Mouse (Mus musculus) olfactory bulb, adult 2 months (tissue): ENCODE measurements at regions not wholly inside any gene's neighbourhood (a gene's known extent, or its start where the extent isn't known, plus 50 kb on each side); places are given as distances from the start of the nearest gene placed in this dataset.

Source experiments
- H3K27ac ChIP-seq: fragments of 200-500 bp; 2 replicates; pipeline ENCODE4 v1.5.1; 2012; ENCODE audit warnings: low read depth, low read length; ENCODE audit not compliant: insufficient read depth
- H3K4me1 ChIP-seq: fragments of 200-500 bp; 2 replicates; pipeline ENCODE4 v1.6.1; 2012; ENCODE audit warnings: low read length; ENCODE audit not compliant: control insufficient read depth, insufficient read depth
- H3K4me3 ChIP-seq: fragments of 200-500 bp; 2 replicates; pipeline ENCODE4 v1.5.1; 2012; ENCODE audit warnings: mild to moderate bottlenecking, low read depth, low read length, moderate library complexity; ENCODE audit not compliant: insufficient read depth
- CTCF ChIP-seq: fragments of 200-500 bp; IDR thresholded peaks from 2 replicates; pipeline ENCODE4 v1.5.1; 2012; ENCODE audit warnings: low read depth, mild to moderate bottlenecking, low read length, moderate library complexity; ENCODE audit not compliant: insufficient read depth
- POLR2A ChIP-seq: fragments of 200-500 bp; IDR thresholded peaks from 2 replicates; pipeline ENCODE4 v1.6.1; 2012; ENCODE audit warnings: mild to moderate bottlenecking, low read depth, low read length, moderate library complexity; ENCODE audit not compliant: insufficient read depth
- WGBS: fragments of 180-500 bp; shearing (Covaris S2); methylation state at CpG from one replicate; pipeline ENCODE4 v1.1.7; 2018; 5-methylcytosine and 5-hydroxymethylcytosine counted together

- TF ChIP-seq CTCF (no peak), POLR2A (no peak)
- WGBS: 88% methylated on average over 2 of the region's 2 CpGs
- H3K27ac ChIP-seq: no peak overlapping the region
- H3K4me1 ChIP-seq: no peaks in the 10 kb centered on the region
- no peak overlapping the region for H3K4me3 ChIP-seq
Observed at GRCm38 (mm10) chr3:81482742-81483141, 446.5 kb downstream of the Pdgfc start.

GRCm38 (mm10) chr3:81483363-81483762, 447.1 kb downstream of the Pdgfc start:
- Histone ChIP-seq H3K4me1 (no peaks in the 10 kb centered on the region), H3K4me3 (no peak overlapping the region), H3K27ac (no peak overlapping the region)
- WGBS: 80% methylated on average over 2 of the region's 2 CpGs
- TF ChIP-seq POLR2A (no peak), CTCF (no peak)

GRCm38 (mm10) chr3:81505316-81505715, 427.1 kb upstream of the Ctso start:
- 87% methylated on average over 1 of the region's 1 CpGs for WGBS

GRCm38 (mm10) chr3:81508611-81509010, 423.8 kb upstream of the Ctso start:
- no peak overlapping the region for H3K27ac ChIP-seq
- TF ChIP-seq POLR2A: no peak
- TF ChIP-seq CTCF: no peak
- H3K4me3 ChIP-seq: no peak overlapping the region
- no peaks in the 10 kb centered on the region for H3K4me1 ChIP-seq
- WGBS: 27% methylated on average over 2 of the region's 2 CpGs

More at GRCm38 (mm10) chr3:81505316-81505715, 427.1 kb upstream of the Ctso start:
- Histone ChIP-seq H3K4me1 (no peaks in the 10 kb centered on the region), H3K4me3 (no peak overlapping the region), H3K27ac (no peak overlapping the region)
- no peak for TF ChIP-seq CTCF
- no peak for TF ChIP-seq POLR2A

- TF ChIP-seq CTCF: no peak
- TF ChIP-seq POLR2A: no peak
- 42% methylated on average over 4 of the region's 4 CpGs for WGBS
- H3K27ac ChIP-seq: no peak overlapping the region
- H3K4me1 ChIP-seq: no peaks in the 10 kb centered on the region
- H3K4me3 ChIP-seq: no peak overlapping the region
Observed at GRCm38 (mm10) chr3:81521804-81522203, 410.6 kb upstream of the Ctso start.

GRCm38 (mm10) chr3:81530872-81531271, 401.5 kb upstream of the Ctso start:
- H3K4me1 ChIP-seq: no peaks in the 10 kb centered on the region
- TF ChIP-seq POLR2A (no peak), CTCF (no peak)
- no peak overlapping the region for H3K27ac ChIP-seq
- WGBS: 95% methylated on average over 1 of the region's 1 CpGs
- H3K4me3 ChIP-seq: no peak overlapping the region

GRCm38 (mm10) chr3:81535448-81536205, 396.8 kb upstream of the Ctso start:
- Histone ChIP-seq H3K4me1 (no peaks in the 10 kb centered on the region), H3K4me3 (no peak overlapping the region), H3K27ac (no peak overlapping the region)
- WGBS: 89% methylated on average over 4 of the region's 4 CpGs
- no peak for TF ChIP-seq POLR2A
- TF ChIP-seq CTCF: no peak

GRCm38 (mm10) chr3:81554773-81555172, 377.6 kb upstream of the Ctso start:
- WGBS: 56% methylated on average over 7 of the region's 7 CpGs
- Histone ChIP-seq H3K4me1 (no peaks in the 10 kb centered on the region), H3K4me3 (no peak overlapping the region), H3K27ac (no peak overlapping the region)
- TF ChIP-seq POLR2A (no peak), CTCF (no peak)

GRCm38 (mm10) chr3:81562610-81563258, 369.7 kb upstream of the Ctso start:
- Histone ChIP-seq H3K4me3 (no peak overlapping the region), H3K27ac (no peak overlapping the region), H3K4me1 (no peaks in the 10 kb centered on the region)
- TF ChIP-seq POLR2A: no peak
- no peak for TF ChIP-seq CTCF
- WGBS: 86% methylated on average over 2 of the region's 2 CpGs
